Mouse (Mus musculus) spleen, adult 18-20 months (tissue): ENCODE data around the gene Mylk.
A peak's percentile ranks its signal among the peaks of the same experiment; 100 is the strongest.

Experiments
- DNase-seq, 2 experiments: peaks; one replicate each; pipeline ENCODE4 v3.0.0; 2022; ENCODE audit warnings: mixed read lengths in 2 of 2

Mylk gene

GRCm38 (mm10) chr16:34993694-34994330 lies 248.8 kb downstream of the Mylk start:
- no peak for DNase-seq

- no peak for DNase-seq
Measured at GRCm38 (mm10) chr16:34994641-34995141, 249.7 kb downstream of the Mylk start.

- peak in 1 of 2 experiments; percentile 11 for DNase-seq
Measured at GRCm38 (mm10) chr16:34996133-34996532, 251.1 kb downstream of the Mylk start.

- DNase-seq, result no peak
Measured at GRCm38 (mm10) chr16:34997052-34997451, 252.0 kb downstream of the Mylk start.

DNA sequence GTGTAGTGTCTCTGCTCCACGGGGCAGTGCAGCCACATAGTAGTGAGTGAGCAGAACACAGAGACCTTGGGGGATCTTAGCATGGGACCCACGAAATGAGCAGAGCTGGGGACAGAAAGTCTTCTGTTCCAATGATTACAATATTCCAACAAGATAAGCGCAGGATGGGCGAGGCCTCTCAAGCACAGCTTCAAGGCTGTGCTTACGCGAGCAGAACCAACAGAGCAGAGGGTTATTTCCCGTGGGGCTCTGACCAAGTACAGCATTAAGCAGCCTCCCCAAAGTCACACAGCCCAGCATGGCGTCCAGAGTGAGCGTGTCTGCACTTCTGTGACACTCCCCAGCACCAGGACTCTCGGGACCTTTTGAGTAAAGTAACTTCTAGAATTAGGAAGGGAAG lies 252.6 kb downstream of the Mylk start:
- no peak for DNase-seq

DNA sequence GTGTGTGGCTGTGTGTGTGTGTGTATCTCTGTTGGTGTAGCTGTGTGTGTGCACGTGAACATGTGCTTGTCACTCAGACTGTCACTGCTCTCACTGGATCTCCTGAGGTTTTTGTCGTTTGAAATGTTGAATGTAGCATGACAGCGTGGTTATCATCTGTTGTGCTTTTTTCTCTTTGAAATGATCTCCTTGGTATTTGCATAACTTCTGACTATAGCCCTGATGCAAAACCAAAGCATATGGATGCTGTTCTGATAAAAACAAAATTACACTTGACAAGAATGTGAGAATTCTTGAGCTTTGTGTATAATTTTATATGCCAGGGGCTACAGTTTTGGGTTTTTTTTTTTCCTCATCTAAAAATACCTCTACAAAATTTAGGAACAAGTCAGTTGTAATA lies 254.0 kb downstream of the Mylk start:
- no peak for DNase-seq

- DNase-seq, result no peak
Measured at GRCm38 (mm10) chr16:34999986-35000385, 255.0 kb downstream of the Mylk start.

DNA sequence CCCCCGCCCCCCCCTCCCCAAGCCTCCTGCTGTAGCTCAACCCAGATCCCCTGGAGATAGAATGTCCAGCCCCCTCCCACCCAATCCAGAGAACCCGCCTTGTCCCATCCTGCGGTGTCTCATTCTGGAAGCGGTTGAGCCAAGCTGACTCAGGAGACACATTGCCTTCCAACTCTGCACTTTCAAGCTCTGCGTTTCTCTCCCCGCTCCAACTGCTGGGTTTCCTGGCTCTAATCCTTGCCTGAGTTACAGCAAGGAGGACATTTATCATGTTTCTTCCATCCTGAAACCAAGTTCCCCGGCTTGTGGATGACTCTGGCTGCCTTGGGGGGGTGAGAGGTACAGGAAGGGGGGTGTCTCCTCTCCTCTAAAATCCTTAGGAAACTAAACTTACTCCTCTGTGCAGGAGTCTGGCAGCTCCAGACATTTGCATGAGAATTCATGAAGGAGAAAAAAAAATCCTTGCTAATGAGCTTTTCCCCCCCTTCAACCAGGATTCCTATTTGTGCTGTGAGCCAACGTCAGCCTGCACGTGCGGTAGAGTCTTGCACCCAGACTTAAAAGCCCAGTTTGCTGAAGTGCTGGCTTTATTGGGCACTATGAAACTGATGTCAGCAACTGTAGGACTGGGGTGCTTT lies 256.0 kb downstream of the Mylk start:
- no peak for DNase-seq

DNA sequence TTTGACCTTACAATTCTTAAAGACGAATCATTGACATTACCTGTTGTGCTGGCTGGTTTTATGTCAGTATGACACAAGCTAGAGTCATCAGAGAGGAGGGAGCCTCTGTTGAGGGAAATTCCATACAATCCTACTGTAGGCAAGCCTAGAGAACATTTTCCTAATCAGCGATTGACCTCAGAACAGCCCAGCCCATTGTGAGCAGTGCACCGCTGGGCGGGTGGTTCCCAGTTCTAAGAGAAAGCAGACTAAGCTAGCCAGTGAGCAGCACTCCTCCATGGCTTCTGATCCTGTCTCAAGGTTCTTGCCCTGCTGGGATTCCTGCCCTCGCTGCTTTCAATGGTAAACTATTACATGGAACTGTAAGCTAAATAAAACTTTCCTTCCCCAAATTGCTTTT lies 259.3 kb downstream of the Mylk start:
- DNase-seq, result no peak

DNA sequence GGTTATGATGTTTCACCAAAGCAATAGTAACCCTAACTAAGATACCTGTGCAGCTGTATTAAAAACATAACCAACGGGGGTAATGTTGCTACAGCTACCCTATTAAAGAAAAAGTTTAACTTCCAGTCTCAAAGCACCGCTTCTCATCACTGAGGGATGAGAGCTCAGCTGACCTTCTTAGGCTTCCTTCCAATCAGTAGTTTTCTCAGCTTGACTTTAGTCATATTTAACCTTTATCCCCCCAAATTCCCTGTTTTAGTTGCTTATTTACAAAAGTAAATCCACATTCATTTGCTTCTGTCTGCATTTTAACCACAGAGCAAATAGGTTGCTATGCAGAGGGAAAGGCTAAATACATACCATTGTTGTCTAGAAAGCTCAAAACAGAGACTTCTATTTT lies 259.7 kb downstream of the Mylk start:
- no peak for DNase-seq

DNA sequence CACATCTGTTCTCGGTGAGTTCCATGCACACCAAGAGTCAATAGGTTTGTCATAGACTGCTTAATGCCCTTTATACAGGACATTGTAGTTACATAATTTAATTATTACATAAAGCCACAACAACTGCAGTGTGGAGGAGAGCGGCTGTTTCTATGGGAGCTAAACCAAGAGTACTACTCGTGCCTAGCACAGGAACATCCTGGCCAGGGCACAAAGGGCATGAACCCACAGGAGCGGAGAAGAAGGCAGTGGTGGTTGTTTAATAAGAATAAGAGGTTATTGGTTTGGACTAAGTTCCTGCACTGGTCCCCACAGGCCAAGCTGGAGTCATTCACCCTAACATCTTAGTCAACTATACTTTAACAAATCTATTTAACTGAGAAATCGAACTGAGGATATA lies 261.2 kb downstream of the Mylk start:
- no peak for DNase-seq

DNA sequence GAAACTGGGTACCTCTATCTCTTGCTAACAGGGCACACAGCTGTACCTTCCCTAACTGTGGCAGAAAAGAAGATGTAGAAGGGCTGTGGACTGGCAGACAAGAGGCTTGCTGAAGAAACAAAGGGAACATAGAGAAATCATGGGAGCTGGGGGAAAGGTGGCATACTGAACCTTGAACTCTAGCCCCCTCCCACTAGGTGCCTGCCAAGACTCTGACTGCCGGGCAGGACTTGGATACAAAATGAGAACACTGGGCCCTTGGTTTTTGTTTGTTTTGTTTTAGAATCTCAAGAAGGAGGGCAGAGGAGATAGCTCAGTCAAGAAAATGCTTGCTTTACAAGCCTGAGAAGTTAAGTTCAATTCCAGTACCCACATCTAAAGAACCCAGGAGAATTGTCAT lies 262.4 kb downstream of the Mylk start:
- DNase-seq, result no peak

DNA sequence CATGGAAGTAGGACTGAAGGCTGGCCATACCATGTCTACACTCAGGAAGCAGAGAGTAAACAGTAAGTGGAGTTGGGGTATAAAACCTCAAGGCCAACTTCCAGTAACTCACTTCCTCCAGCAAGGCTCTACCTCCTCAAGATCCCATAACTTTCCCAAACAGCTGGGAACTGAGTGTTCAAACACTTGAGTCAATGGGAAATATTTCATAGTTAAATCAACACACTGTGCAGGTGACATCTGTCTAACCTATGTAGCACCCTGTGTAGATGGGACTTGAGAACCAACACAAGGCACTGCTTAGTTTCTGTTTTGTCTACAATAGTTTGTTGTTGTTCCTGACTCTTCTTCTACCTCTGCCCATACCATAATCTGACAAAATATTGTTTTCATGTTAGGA lies 263.4 kb downstream of the Mylk start:
- DNase-seq, result no peak

- DNase-seq, result no peak
Measured at GRCm38 (mm10) chr16:35013501-35013900, 268.5 kb downstream of the Mylk start.

GRCm38 (mm10) chr16:35016491-35016890 lies 271.5 kb downstream of the Mylk start:
- DNase-seq, result no peak

DNA sequence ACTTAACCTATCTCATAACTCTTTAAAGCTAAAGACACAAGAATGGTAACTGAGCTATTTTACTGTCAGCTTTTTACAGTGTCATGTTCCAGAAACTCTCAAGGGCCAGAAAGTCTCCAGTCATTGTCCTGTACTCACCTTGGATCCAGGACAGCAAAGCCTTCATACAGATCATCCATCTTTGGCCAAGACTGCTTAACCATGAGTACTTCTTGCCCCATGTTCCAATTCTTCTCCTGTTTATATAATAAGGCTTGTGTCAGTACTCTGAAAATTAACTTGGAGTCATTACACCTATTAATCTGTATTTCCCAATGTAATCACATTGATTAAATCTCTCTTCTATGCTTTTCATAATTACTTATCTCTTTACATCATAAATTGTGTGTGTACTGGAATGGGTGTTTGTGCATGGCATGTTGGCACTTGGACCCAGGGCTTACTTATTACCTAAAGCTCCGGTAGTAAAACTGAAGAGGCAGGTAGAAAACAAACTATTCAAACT lies 273.5 kb downstream of the Mylk start:
- no peak for DNase-seq

DNA sequence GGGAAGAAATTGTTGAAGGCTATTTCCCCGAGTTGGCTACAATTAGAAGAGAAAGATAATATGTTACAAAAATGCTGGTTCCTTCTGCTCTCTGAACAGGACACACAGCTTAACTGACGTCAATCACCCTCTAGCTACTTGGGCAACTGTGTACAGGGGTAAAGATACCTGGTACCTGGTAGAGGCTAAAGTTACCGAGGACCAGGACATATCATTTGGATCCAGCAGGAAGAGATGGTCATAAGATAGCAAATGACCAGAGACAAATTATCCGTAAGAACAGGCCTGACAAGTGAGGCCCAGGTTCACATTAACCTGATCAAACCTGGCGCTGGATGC lies 276.9 kb downstream of the Mylk start:
- no peak for DNase-seq

- peak; percentile 91 to 96 for DNase-seq
Measured at GRCm38 (mm10) chr16:35022242-35023137, 277.5 kb downstream of the Mylk start, which contains the start of gene Hacd2. TSS of gene Hacd2 (plus strand) at chr16:35022428.

GRCm38 (mm10) chr16:35023138-35023735 lies 278.2 kb downstream of the Mylk start:
- DNase-seq, result no peak

- DNase-seq, result no peak
Measured at GRCm38 (mm10) chr16:35024300-35024699, 279.3 kb downstream of the Mylk start.

DNA sequence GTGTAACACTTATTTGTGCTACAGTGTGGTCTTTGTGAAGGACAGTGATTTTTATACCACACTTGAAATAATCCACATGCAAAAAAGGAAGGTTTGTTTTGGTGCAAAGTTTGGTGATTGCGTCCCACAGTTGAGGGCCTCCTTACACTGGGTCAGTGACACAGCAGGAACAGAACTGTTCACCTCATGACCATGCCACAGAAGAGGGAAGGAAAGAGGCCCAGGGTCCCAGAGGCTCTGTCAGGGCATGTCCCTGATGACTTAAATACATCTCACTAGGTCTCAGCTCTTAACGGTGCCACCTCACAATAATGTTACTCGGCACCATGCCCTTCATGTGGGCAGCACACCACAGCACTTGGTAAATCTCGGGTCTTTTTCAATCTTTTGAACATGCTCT lies 280.3 kb downstream of the Mylk start:
- no peak for DNase-seq

GRCm38 (mm10) chr16:35033241-35033640 lies 288.2 kb downstream of the Mylk start:
- DNase-seq, result no peak
